Mouse (Mus musculus) frontal cortex, postnatal 36 days (tissue): ENCODE measurements around the gene Tmem189.

Source experiments
- DNase-seq, 2 experiments: peaks; one replicate each; pipeline ENCODE4 v3.0.0; 2022; ENCODE audit warnings: low spot score in 2 of 2

Gene Tmem189

DNA sequence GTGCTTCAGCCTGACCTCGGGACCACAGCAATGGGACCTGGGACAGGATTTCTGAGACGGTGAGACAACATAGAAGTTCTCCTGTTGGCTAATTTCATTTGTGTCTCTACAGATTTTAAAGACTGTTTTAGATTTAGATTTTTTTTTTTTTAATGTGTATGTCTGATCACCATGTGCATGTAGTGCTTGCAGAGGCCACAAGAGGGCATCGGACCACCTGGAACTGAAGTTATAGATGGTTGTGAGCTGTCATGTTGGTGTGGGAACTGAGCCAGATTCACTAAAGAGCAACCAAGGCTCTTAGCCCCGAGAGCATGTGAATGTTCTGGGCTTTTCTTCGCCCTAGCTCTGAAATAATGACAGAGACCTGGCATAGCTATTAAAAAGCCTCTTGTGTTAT, 9.0 kb downstream of the Tmem189 start:
- no peak for DNase-seq

DNA sequence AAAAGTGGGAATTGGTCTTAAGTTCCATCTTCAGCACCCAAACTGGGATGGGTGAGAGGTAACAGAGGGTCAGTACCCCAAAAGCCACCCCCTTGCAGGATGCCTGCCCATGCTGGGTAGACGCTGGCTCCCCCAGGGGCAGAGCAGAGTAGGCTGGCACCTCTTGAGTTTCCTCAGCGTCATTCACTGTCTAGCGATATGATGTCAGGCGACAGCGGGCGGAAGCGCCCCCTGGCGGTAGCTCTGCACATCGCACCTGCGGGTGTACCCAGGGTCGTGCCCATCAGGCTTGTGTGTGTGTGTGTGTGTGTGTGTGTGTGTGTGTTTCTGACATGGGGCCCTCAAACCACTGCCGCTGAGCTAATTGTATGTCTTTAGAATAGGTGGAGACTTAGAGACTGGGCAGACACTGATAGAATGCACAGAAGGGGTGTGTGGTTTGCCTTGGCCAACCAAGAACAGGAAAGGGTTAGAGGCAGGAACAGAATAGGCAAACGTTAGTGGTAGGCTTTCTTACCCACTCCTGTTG, 9.7 kb downstream of the Tmem189 start:
- peak; percentile 75 to 79 for DNase-seq

DNA sequence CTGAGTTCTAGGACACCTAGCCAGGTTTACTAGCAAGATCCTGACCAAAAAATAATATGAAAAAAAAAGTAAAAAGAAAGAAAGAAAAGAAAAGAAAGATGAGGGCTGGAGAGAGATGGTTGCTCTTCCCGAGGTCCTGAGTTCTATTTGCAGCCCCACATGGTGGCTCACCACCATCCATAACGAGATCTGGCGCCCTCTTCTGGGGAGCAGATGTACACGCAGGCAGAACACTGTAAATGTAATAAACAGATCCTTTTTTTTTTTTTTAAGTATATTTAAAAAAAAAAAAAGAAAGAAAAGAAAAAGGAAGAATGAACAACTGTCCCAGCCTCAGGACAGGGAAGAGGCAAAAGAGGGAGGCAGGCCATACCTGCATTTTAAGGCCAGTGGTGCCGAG, 11.0 kb downstream of the Tmem189 start:
- no peak for DNase-seq

DNA sequence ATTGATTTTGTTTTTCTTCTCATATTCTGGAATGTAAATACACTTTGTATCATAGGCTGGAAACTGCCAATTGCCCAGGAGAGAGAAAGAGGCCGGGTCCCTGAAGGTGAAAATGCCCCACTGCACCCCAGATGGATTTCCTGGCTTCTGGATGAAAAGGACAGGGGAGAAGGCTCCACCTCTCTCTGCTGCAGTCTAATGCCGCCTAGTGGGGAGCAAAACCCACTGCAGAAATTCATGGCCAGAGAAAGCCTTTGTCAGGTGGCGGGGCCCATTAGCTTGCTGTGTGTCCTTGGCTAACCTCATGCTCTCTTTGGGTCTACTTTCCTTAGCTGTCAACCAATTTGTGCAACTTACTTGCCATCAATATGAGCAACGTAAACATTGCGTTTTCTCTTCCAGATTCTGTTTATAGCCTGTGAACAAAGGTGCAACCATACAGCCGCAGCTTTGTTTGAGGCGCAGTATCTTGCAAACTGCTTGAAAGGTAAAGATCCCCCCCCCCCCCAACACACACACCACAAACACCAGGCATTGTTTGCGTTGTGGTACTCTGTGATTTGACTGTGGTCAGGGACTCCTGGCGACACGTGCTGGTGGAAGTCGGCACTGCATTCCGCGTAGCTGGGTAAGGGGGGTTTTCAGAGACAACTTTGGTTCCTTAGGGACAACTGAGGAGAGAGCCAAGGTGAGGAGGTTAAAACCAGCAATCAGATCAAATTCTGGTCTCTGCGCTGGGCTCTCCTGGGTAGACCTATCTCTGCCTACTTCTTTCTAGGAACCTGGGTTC, 14.3 kb downstream of the Tmem189 start:
- DNase-seq = no peak

DNA sequence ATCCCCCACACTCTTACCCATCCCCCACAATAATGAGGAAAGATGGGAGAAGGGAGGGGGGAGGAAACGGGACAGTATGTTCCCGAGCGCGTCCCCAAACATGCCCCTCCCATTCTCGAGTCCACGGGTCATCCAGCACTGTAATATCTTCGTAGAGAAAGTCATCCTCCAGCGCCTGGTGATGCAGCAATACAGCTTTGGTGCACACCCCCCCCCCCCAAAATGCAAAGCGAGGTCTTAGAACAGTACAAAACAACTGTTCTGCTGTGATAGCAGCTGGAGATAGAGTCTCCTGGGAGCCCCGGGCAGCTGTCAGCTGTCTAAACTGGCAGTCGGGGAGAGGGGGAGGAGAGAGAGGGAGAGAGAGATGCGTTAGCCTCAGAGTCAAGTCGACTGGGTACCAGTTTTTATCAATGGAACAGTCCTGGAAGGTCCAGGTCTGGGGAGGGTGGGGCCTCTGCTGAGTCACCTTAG, 17.4 kb downstream of the Tmem189 start:
- DNase-seq = no peak

- no peak for DNase-seq
Measured at GRCm38 (mm10) chr2:167671101-167671633, 18.5 kb downstream of the Tmem189 start.

DNA sequence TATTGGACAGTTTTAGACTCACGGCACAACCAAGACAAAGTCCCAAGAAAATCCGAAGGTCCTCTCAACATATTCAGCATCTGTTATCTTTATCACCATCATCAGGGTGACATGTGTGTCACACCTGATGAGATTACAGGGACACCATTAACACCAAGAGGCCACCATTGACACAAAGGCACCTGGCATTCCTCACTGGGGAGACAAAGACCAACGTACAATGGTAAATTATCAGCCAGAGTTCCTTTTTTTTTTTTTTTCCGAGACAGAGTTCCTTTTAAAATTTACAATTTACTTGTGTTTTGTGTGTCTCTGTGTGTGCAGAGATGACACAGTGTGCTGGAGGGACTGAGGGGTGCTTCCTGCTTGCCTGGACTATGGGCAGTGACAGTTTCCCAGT, 20.2 kb downstream of the Tmem189 start:
- no peak for DNase-seq

DNA sequence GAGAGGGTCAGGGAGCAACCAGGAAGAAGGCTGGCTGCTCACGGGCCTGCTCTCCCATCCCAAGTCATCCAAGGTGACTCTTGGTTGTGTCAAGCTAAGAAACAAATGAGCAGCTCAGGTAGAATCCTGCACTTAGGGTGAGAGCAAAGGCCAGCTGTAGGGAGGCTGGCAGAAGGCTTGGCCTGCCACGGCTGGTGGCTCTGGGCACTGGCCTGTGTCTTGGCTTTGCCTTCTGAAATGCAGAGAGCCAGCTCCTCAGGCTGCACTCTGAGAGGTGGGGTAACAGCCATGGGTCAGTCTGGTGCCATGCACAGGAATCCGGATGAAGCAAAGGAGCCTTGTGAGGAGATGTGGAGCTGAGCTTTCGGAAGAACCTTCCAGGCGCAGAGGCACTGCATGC, 21.2 kb downstream of the Tmem189 start:
- no peak for DNase-seq

- no peak for DNase-seq
Measured at GRCm38 (mm10) chr2:167665972-167666713, 23.5 kb downstream of the Tmem189 start.

DNA sequence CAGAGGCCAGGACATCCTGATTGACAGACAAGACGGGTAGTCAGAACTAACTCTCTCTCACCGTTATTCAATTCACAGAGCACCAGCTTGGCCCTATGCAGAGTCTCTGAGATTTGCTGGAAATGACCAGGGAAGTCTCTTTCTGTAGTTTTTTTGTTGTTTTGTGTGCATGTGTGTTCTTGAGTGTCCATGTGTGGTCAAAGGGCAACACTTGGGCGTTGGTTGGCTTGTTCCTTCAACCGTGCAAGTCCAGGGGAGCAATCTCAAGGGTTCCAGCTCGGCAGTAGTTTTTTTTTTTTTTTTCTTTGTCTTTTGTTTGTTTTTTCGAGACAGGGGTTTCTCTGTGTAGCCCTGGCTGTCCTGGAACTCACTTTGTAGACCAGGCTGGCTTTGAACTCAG, 26.9 kb downstream of the Tmem189 start:
- no peak for DNase-seq

GRCm38 (mm10) chr2:167661270-167662203, 28.1 kb downstream of the Tmem189 start, which contains the start of gene Gm20431:
Gene Gm20431 (minus strand): TSS chr2:167661496.
- peak; percentile 89 to 94 for DNase-seq

GRCm38 (mm10) chr2:167660611-167660971, 29.0 kb downstream of the Tmem189 start:
- no peak for DNase-seq

DNA sequence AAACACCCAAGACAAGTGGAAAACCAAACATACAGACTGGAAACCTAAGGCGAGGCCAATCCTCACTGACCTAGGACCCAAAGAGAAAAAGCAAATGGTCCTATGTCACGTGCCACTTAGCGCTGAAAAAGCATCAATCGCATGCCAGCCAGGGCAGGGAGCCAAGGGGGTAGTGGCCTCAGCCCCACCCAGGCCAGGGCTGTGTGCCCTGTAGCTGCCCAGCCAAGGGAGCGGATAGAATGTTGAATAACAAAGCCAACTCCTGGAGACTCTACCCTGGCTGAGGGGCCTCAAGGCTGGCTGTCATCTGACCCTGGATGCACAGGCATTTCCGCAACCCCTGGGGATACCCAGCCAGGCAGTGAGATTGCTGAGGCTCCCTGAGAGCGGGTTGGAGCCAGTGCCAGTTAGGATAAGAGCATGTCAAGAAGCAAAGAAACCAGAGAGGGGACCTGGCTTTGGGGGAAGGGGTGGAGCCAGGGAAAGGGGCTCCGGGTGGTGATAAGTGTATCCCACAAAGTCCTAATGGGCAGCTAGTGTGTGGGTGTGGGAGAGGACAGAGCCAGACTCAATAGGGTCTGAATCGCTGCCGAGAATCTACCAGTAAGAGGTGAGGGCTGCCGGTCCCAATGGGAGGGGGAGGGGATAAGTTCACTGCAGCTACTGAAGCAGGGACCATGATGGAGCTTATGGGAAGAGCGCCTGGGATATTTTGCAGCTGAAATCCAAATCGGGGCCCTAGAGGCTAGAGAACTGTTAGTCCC, 29.6 kb downstream of the Tmem189 start:
- DNase-seq = peak; percentile 29 to 57

- DNase-seq = no peak
Measured at GRCm38 (mm10) chr2:167659177-167659846, 30.3 kb downstream of the Tmem189 start.

GRCm38 (mm10) chr2:167658712-167659111, 30.9 kb downstream of the Tmem189 start:
- no peak for DNase-seq

DNA sequence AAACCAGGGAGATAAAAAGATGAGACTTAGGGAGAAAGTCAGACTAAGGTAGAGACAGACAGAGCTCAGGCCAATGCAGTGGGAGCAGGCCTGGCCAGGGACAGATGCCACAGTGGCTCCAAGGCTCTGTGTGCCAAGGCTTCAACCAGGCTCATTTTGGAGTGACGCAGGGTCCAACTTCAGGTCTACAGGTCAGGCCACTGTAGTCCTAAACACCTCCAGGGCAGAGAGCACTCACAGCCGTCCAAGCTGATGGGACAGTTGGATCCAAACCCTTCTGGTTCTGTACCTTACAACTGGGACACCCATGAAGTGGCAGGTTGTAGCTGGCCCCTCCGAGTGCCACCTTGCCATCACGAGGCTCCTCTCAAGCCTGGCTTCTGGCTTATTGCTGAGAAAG, 31.6 kb downstream of the Tmem189 start:
- no peak for DNase-seq

DNA sequence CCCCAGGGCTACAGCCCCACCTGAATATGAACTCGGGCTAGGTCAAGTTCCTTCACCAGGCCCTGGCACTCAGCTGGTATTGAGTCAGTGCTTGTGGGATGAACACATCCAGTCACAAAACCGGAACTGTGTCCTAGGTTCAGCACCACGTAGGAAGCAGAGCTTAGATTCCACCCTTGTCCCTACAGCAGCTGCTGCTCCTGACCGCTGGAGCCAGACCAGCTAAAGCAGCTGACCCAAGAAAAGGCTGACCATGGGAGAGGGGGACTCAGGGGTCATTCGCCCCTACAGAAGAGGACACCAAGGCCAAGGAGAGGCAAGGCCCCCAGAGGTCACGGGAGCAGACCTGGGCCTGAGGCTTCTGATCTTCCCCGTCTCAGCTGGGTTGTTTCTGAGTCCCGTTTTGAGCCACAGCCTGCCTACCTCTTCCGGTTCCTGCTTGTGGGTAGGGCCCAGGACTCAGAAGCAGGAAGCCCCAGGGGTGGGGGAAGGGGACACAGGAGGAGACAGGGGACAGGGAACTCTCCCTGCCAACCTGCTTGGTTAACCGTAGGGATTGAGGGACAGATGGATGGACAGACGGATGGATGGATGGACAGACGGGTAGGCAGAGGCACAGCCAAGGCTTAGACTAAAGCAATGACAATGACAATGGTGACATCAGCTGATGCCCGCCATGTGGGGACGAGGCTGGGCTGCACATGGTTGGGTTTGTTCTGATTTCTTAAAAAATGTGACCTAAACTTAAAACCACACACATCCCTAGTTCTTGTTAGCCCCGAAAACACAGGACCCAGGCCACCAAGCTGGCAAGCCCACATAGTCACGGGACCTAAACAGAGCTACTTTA, 32.8 kb downstream of the Tmem189 start:
- DNase-seq = no peak

DNA sequence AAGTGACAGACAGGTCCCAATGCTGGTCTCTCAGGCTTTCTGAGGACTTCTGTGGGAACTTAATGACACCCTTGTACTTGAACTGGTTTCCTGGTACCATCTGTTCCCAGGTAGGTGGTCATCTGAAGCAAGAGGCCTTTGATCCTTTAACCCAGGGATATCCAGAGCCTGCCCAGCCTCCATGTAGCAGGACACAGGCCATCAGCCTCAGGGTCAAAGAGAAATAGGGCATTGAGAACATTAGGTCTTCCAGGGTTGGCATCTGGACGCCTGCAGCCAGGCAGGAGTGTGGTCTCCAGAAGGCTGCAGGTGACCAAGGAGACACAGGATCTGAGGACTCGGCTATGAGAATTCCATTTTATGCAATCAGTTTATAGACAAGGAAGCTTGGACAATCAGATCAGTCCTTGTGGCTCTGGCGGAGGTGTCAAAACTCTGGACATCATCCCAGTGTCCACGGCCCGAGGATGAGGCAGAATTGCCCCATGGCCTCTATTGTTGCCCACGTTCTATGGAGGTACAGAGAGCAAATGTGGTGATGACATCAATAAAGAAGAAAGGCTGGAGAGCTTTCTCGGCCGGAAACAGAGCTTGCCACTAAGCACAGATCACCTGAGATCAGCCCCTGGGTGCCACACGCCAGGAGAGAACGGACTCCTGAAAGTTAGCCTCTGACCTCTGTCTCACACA, 34.6 kb downstream of the Tmem189 start:
- no peak for DNase-seq

- DNase-seq = no peak
Measured at GRCm38 (mm10) chr2:167652694-167653093, 36.9 kb downstream of the Tmem189 start.
